Mouse (Mus musculus): Measurements from ENCODE around the gene Ptcd2. TPM values are rescaled to one million over a fixed set of nuclear protein-coding genes. Genes with fewer than 3 reads are reported as not detected.

The Ptcd2 gene
- total and polyA plus RNA-seq, 2 experiments from 2014 or later: 69.7 to 80.8 TPM

GRCm38 (mm10) chr13:99355072-99355471 lies 10.6 kb upstream of the Ptcd2 start:
- DNase-seq (ENCODE audit: low spot score) (no peak), ATAC-seq (ENCODE audit: insufficient read depth, low read depth) (no peak)
- Histone ChIP-seq H3K36me3 (replicated peaks; ENCODE audit: control insufficient read depth, insufficient read depth, low read length) (peaks cover 19% of the 10 kb centered on the region), H3K9me3 (replicated peaks; ENCODE audit: control insufficient read depth, low read length) (no peaks in the 10 kb centered on the region), H3K9ac (replicated peaks; ENCODE audit: low read depth, low read length) (no peak overlapping the region), H3K27me3 (ENCODE audit: control insufficient read depth, insufficient read depth, low read length) (no peaks in the 10 kb centered on the region), H3K4me1 (ENCODE audit: control insufficient read depth, insufficient read depth) (no peaks in the 10 kb centered on the region), H3K27ac (ENCODE audit: low read depth) (no peak overlapping the region), H3K4me2 (ENCODE audit: low read depth, low read length) (no peak overlapping the region), H3K4me3 (ENCODE audit: low read depth, low read length) (no peak overlapping the region)
- TF ChIP-seq CTCF (IDR thresholded peaks at IDR 0.05; ENCODE audit: low read depth) (no peak), EP300 (IDR thresholded peaks at IDR 0.05; ENCODE audit: low read depth) (no peak)
- 89% methylated on average over 6 of the region's 6 CpGs for WGBS

GRCm38 (mm10) chr13:99353490-99353851 lies 9.0 kb upstream of the Ptcd2 start:
- peaks cover 22% of the 10 kb centered on the region for H3K36me3 ChIP-seq (replicated peaks; ENCODE audit: control insufficient read depth, insufficient read depth, low read length)
- H3K9ac ChIP-seq (replicated peaks; ENCODE audit: low read depth, low read length): peak overlapping the region; percentile 50
- H3K9me3 ChIP-seq (replicated peaks; ENCODE audit: control insufficient read depth, low read length): no peaks in the 10 kb centered on the region
- H3K4me2 ChIP-seq (ENCODE audit: low read depth, low read length): peak overlapping the region; percentile 71
- H3K27me3 ChIP-seq (ENCODE audit: control insufficient read depth, insufficient read depth, low read length): no peaks in the 10 kb centered on the region
- ATAC-seq (ENCODE audit: insufficient read depth, low read depth) (peak; percentile 28), DNase-seq (ENCODE audit: low spot score) (no peak)
- TF ChIP-seq EP300 (IDR thresholded peaks at IDR 0.05; ENCODE audit: low read depth): 0 out of 2 replicates have a peak, but pooled peaks have one; percentile 44
- TF ChIP-seq CTCF (IDR thresholded peaks at IDR 0.05; ENCODE audit: low read depth): no peak
- H3K4me3 ChIP-seq (ENCODE audit: low read depth, low read length): peak overlapping the region; percentile 51
- no peaks in the 10 kb centered on the region for H3K4me1 ChIP-seq (ENCODE audit: control insufficient read depth, insufficient read depth)
- H3K27ac ChIP-seq (ENCODE audit: low read depth): peak overlapping the region; percentile 79
- WGBS: 9% methylated on average over 7 of the region's 7 CpGs

- peak overlapping the region; percentile 50; the same call in 1 of the 2 replicates for H3K9ac ChIP-seq (replicated peaks; ENCODE audit: low read depth, low read length)
- H3K36me3 ChIP-seq (replicated peaks; ENCODE audit: control insufficient read depth, insufficient read depth, low read length): peaks cover 22% of the 10 kb centered on the region
- no peak for TF ChIP-seq EP300 (IDR thresholded peaks at IDR 0.05; ENCODE audit: low read depth)
- peak; percentile 100 for TF ChIP-seq CTCF (IDR thresholded peaks at IDR 0.05; ENCODE audit: low read depth)
- ATAC-seq (ENCODE audit: insufficient read depth, low read depth) (peak; percentile 100), DNase-seq (ENCODE audit: low spot score) (peak; percentile 98)
- no peaks in the 10 kb centered on the region for H3K4me1 ChIP-seq (ENCODE audit: control insufficient read depth, insufficient read depth)
- H3K27ac ChIP-seq (ENCODE audit: low read depth): peak overlapping the region; percentile 79
- H3K9me3 ChIP-seq (replicated peaks; ENCODE audit: control insufficient read depth, low read length): no peaks in the 10 kb centered on the region
- no peaks in the 10 kb centered on the region for H3K27me3 ChIP-seq (ENCODE audit: control insufficient read depth, insufficient read depth, low read length)
- H3K4me3 ChIP-seq (ENCODE audit: low read depth, low read length): peak overlapping the region; percentile 51
- peak overlapping the region; percentile 71 for H3K4me2 ChIP-seq (ENCODE audit: low read depth, low read length)
- 9% methylated on average over 28 of the region's 28 CpGs for WGBS
Observed at GRCm38 (mm10) chr13:99352758-99353489, 8.4 kb upstream of the Ptcd2 start.

GRCm38 (mm10) chr13:99351596-99351995 lies 7.1 kb upstream of the Ptcd2 start:
- no peak for ATAC-seq (ENCODE audit: insufficient read depth, low read depth)

DNA sequence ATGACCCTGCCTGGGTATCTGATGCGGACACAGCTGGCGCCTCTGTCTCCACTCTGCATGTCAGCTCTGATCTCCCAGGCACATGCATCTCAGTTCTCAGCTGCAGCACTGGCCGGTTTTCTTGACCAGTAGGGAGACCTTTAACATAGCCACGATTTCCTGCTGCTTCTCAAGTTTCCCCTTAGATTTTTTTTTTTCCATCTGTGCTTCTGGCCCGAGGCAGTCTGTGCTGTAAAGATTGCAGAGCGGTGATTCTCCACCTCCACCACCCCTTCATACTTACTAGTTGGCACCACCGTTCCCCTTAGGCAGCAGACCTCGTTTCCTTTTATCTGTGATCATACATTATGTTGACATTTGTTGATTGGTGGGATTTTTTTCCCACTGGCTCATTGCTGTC lies 6.7 kb upstream of the Ptcd2 start:
- H3K9ac ChIP-seq (replicated peaks; ENCODE audit: low read depth, low read length): no peak overlapping the region
- ATAC-seq (ENCODE audit: insufficient read depth, low read depth): no peak
- no peak overlapping the region for H3K4me2 ChIP-seq (ENCODE audit: low read depth, low read length)
- H3K27ac ChIP-seq (ENCODE audit: low read depth): no peak overlapping the region
- no peak overlapping the region for H3K4me3 ChIP-seq (ENCODE audit: low read depth, low read length)
- H3K9me3 ChIP-seq (replicated peaks; ENCODE audit: control insufficient read depth, low read length): no peaks in the 10 kb centered on the region
- no peak for DNase-seq (ENCODE audit: low spot score)
- TF ChIP-seq CTCF (IDR thresholded peaks at IDR 0.05; ENCODE audit: low read depth): no peak
- no peak for TF ChIP-seq EP300 (IDR thresholded peaks at IDR 0.05; ENCODE audit: low read depth)
- WGBS: 65% methylated on average over 8 of the region's 8 CpGs
- peaks cover 27% of the 10 kb centered on the region for H3K36me3 ChIP-seq (replicated peaks; ENCODE audit: control insufficient read depth, insufficient read depth, low read length)
- H3K27me3 ChIP-seq (ENCODE audit: control insufficient read depth, insufficient read depth, low read length): no peaks in the 10 kb centered on the region
- no peaks in the 10 kb centered on the region for H3K4me1 ChIP-seq (ENCODE audit: control insufficient read depth, insufficient read depth)

More at GRCm38 (mm10) chr13:99351596-99351995, 7.1 kb upstream of the Ptcd2 start:
- no peak for TF ChIP-seq EP300 (IDR thresholded peaks at IDR 0.05; ENCODE audit: low read depth)
- no peak for TF ChIP-seq CTCF (IDR thresholded peaks at IDR 0.05; ENCODE audit: low read depth)
- Histone ChIP-seq H3K4me3 (ENCODE audit: low read depth, low read length) (no peak overlapping the region), H3K9ac (replicated peaks; ENCODE audit: low read depth, low read length) (no peak overlapping the region), H3K4me2 (ENCODE audit: low read depth, low read length) (no peak overlapping the region), H3K27ac (ENCODE audit: low read depth) (no peak overlapping the region), H3K4me1 (ENCODE audit: control insufficient read depth, insufficient read depth) (no peaks in the 10 kb centered on the region), H3K9me3 (replicated peaks; ENCODE audit: control insufficient read depth, low read length) (no peaks in the 10 kb centered on the region), H3K27me3 (ENCODE audit: control insufficient read depth, insufficient read depth, low read length) (no peaks in the 10 kb centered on the region), H3K36me3 (replicated peaks; ENCODE audit: control insufficient read depth, insufficient read depth, low read length) (peaks cover 27% of the 10 kb centered on the region)
- DNase-seq (ENCODE audit: low spot score): no peak
- WGBS: 69% methylated on average over 3 of the region's 3 CpGs
